18 mouse cellular contexts compared by ENCODE assay signal in the genomic region with DNA sequence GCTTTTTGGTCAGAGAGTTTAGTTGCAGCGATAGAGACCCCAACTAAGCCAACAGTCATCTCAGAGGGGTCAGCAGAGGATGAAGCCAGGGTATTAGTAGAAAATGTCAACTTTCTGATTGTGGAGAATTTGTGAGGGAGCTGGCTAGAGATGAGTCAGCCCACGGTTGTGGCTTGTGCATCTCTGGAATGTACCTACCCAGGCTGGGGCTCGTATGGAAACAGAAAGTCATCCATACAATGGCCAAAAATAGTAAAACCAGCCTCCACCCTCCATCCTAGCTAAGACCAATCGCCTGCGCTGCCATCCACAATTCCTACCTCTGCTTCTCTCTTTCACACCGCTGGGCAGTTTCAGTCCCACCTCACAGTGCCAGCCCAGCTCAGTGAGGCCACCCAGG.
"Had no signal": no experiment of that assay in that cellular context is flagged by ENCODE, and none has a peak within 500 bp of the region (broad histone marks: within the 10 kb centered on the region; RNA-seq: fewer than 3 reads in every experiment).

No protein-coding gene starts in this region.

- H3K4me3 ChIP-seq: layer of hippocampus, adult 2 months; limb, embryonic 13.5 days; liver, embryonic 13.5 days; midbrain, embryonic 10.5 days; neural tube, embryonic 13.5 days had no signal

- H3K9me3 ChIP-seq: limb, embryonic 13.5 days; liver, embryonic 13.5 days; midbrain, embryonic 10.5 days; neural tube, embryonic 13.5 days had no signal

- DNase-seq: kidney, adult 9 months; kidney, postnatal 10 days; kidney, postnatal 4 days; left cerebral cortex, postnatal 4 days; liver, embryonic 13.5 days; lung, embryonic 14.5 days; lung, postnatal 10 days; lung, postnatal 4 days; midbrain, embryonic 14.5 days; retina, postnatal 1 day; right cerebral cortex, postnatal 4 days; spleen, adult 18-20 months; thymus, adult 18-20 months; thymus, postnatal 14 days had no signal

- H3K9ac ChIP-seq: limb, embryonic 13.5 days; liver, embryonic 13.5 days; lung, embryonic 14.5 days; neural tube, embryonic 13.5 days had no signal

- H3K36me3 ChIP-seq: limb, embryonic 13.5 days; liver, embryonic 13.5 days; midbrain, embryonic 10.5 days; neural tube, embryonic 13.5 days had no signal

- H3K4me2 ChIP-seq: limb, embryonic 13.5 days; liver, embryonic 13.5 days; lung, embryonic 14.5 days; neural tube, embryonic 13.5 days had no signal

- H3K27me3 ChIP-seq: limb, embryonic 13.5 days; liver, embryonic 13.5 days; neural tube, embryonic 13.5 days had no signal

- H3K27ac ChIP-seq: layer of hippocampus, adult 2 months; limb, embryonic 13.5 days; liver, embryonic 13.5 days; midbrain, embryonic 10.5 days; neural tube, embryonic 13.5 days had no signal
